Mouse (Mus musculus): ENCODE measurements around the gene Jakmip3. TPM values are rescaled to one million over a fixed set of nuclear protein-coding genes. Genes with fewer than 3 reads are reported as not detected.

Gene Jakmip3
- total RNA-seq, 1 experiment = 0.09 TPM

DNA sequence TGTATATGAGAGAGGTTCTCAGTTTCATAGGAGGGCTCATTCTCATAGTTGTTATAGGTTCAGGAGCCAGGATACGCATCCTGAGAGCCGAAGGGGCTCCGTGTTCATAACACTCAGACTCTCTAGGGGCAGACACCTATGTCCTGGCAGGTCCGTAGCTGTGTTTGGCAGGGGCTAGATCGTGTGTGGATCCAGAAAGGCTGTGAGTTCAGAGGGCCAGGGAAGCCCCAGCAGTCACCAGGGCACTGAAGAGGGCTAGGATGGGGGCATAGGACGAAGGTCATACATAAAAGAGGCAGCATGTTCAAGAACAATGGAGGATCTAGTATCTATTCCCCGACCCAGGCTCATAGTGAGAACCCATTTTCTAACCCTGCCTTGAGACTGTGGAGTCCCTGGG, 154.8 kb downstream of the Jakmip3 start:
- TF ChIP-seq ZNF384 (IDR thresholded peaks at IDR 0.05; ENCODE audit: low read depth, low read length) (no peak), MAFK (IDR thresholded peaks at IDR 0.05; ENCODE audit: insufficient read depth, low read depth, low read length) (no peak), HCFC1 (IDR thresholded peaks at IDR 0.05; ENCODE audit: borderline replicate concordance, insufficient read depth, low read length) (no peak), CHD2 (IDR thresholded peaks at IDR 0.05; ENCODE audit: low read depth, low read length) (no peak), ZC3H11A (IDR thresholded peaks at IDR 0.05; ENCODE audit: borderline replicate concordance, low read depth, low read length) (no peak)
- Histone ChIP-seq H3K4me1 (ENCODE audit: control insufficient read depth in 2 of 2, insufficient read depth in 2 of 2, low read length in 2 of 2, poor library complexity in 1 of 2) (no peaks in the 10 kb centered on the region), H3K27ac (ENCODE audit: insufficient read depth, low read depth, low read length, poor library complexity, severe bottlenecking) (no peak overlapping the region), H3K4me3 (ENCODE audit: insufficient read depth in 1 of 2, low read depth in 1 of 2, low read length in 2 of 2, poor library complexity in 1 of 2, severe bottlenecking in 1 of 2) (no peak overlapping the region), H3K9me3 (ENCODE audit: control insufficient read depth, insufficient read depth, low read depth, low read length) (no peaks in the 10 kb centered on the region), H3K36me3 (ENCODE audit: control insufficient read depth, insufficient read depth, low read length, poor library complexity, severe bottlenecking) (no peaks in the 10 kb centered on the region), H3K9ac (ENCODE audit: insufficient read depth, low read depth, low read length, poor library complexity, severe bottlenecking) (no peak overlapping the region)
- no peak for DNase-seq (ENCODE audit: low read depth, low spot score)
- in situ Hi-C loops (cut with MboI; ENCODE audit: low sequenced_read_pairs in 2 of 2, unreplicated experiment in 2 of 2) = loop anchor here in 1 of 2 experiments (25.0 kb wide), 1 partner anchor 367 kb away; no protein-coding TSS in a partner anchor

DNA sequence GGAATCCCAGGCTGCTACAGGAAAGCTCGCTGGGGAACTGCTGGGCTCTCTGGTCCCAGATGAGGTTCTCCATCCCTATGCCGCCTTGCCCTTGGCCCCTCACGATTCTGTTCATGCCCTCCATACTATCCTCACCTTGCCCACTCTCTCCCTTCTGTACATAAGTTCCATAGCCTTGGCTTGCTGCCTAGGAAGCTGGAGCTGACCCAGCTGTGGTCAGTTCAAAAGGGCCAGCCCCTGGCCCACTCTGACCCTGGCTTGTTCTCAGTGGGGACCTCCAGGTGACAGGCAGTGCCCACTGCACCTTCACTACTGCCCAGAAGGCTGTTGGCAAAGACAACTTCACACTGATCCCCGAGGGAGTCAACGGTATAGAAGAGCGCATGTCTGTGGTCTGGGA, 155.9 kb downstream of the Jakmip3 start:
- Histone ChIP-seq H3K27ac (ENCODE audit: insufficient read depth, low read depth, low read length, poor library complexity, severe bottlenecking) (no peak overlapping the region), H3K4me3 (ENCODE audit: insufficient read depth in 1 of 2, low read depth in 1 of 2, low read length in 2 of 2, poor library complexity in 1 of 2, severe bottlenecking in 1 of 2) (no peak overlapping the region), H3K9ac (ENCODE audit: insufficient read depth, low read depth, low read length, poor library complexity, severe bottlenecking) (no peak overlapping the region), H3K9me3 (ENCODE audit: control insufficient read depth, insufficient read depth, low read depth, low read length) (no peaks in the 10 kb centered on the region), H3K36me3 (ENCODE audit: control insufficient read depth, insufficient read depth, low read length, poor library complexity, severe bottlenecking) (no peaks in the 10 kb centered on the region), H3K4me1 (ENCODE audit: control insufficient read depth in 2 of 2, insufficient read depth in 2 of 2, low read length in 2 of 2, poor library complexity in 1 of 2) (no peaks in the 10 kb centered on the region)
- in situ Hi-C loops (cut with MboI; ENCODE audit: low sequenced_read_pairs in 2 of 2, unreplicated experiment in 2 of 2) = loop anchor here in 1 of 2 experiments (25.0 kb wide), 1 partner anchor 366 kb away; no protein-coding TSS in a partner anchor
- TF ChIP-seq MAFK (IDR thresholded peaks at IDR 0.05; ENCODE audit: insufficient read depth, low read depth, low read length) = no peak
- TF ChIP-seq ZNF384 (IDR thresholded peaks at IDR 0.05; ENCODE audit: low read depth, low read length) = no peak
- TF ChIP-seq CHD2 (IDR thresholded peaks at IDR 0.05; ENCODE audit: low read depth, low read length) = no peak
- DNase-seq (ENCODE audit: low read depth, low spot score) = no peak

DNA sequence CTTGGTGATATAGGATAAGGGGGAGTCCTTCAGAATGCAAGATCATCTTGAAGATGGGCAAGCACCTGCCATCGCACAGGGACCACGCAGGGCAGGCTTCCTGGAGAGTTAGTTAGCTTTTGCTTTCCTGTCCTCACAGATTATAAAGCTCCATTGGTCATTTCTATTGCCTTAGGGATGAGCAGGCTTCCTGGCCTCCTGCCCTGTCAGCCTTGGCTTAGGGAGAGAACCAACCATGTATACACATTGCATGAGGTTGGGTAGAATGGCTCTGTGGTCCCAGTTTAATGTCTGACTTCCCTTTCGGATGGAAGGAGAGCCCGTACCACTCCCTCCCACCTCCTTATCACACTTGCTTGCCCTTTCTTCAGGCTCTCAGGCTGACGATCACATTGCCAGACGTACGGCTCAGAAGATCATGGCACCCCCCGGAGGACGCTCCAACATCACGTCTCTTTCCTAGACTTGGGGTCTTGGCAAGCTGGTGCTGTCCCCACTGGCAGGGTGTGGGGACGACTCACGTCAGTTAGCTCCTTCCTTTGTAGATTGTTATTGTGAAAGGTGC, 160.1 kb downstream of the Jakmip3 start:
- no peak for DNase-seq (ENCODE audit: low read depth, low spot score)
- H3K27ac ChIP-seq (ENCODE audit: insufficient read depth, low read depth, low read length, poor library complexity, severe bottlenecking) = no peak overlapping the region
- TF ChIP-seq MAFK (IDR thresholded peaks at IDR 0.05; ENCODE audit: insufficient read depth, low read depth, low read length) (no peak), ZNF384 (IDR thresholded peaks at IDR 0.05; ENCODE audit: low read depth, low read length) (no peak), HCFC1 (IDR thresholded peaks at IDR 0.05; ENCODE audit: borderline replicate concordance, insufficient read depth, low read length) (no peak), ZC3H11A (IDR thresholded peaks at IDR 0.05; ENCODE audit: borderline replicate concordance, low read depth, low read length) (no peak), CHD2 (IDR thresholded peaks at IDR 0.05; ENCODE audit: low read depth, low read length) (no peak)
- H3K9ac ChIP-seq (ENCODE audit: insufficient read depth, low read depth, low read length, poor library complexity, severe bottlenecking) = no peak overlapping the region
- no peaks in the 10 kb centered on the region for H3K4me1 ChIP-seq (ENCODE audit: control insufficient read depth in 2 of 2, insufficient read depth in 2 of 2, low read length in 2 of 2, poor library complexity in 1 of 2)
- in situ Hi-C loops (cut with MboI; ENCODE audit: low sequenced_read_pairs in 2 of 2, unreplicated experiment in 2 of 2) = no loop called here
- no peaks in the 10 kb centered on the region for H3K9me3 ChIP-seq (ENCODE audit: control insufficient read depth, insufficient read depth, low read depth, low read length)
- H3K4me3 ChIP-seq (ENCODE audit: insufficient read depth in 1 of 2, low read depth in 1 of 2, low read length in 2 of 2, poor library complexity in 1 of 2, severe bottlenecking in 1 of 2) = no peak overlapping the region
- no peaks in the 10 kb centered on the region for H3K36me3 ChIP-seq (ENCODE audit: control insufficient read depth, insufficient read depth, low read length, poor library complexity, severe bottlenecking)

DNA sequence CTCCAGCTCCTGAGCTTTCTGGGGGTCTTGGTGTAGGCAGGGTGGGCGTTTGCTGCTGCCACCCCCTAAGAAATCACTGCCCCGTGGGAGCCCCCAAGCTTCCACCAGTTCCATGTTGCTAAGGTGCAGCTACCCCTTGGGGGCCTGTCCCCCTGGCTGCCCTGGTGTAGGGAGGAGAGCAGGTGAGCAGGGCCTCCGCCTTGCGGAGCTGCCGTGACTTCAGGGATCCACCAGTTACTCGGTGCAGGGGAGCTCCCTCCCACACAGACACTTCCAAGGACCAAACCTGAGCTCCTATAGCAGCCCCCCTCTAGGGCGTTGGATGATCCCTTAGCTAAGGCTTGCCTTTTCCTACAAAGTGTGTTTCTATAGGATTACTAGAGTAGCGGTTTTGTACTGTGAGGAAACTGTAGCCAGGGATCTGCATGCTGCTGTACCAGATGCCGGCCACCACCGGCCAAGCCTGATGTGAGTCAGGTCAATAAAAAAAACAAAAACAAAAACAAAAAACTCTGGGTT, 160.8 kb downstream of the Jakmip3 start:
- no peak overlapping the region for H3K27ac ChIP-seq (ENCODE audit: insufficient read depth, low read depth, low read length, poor library complexity, severe bottlenecking)
- no peaks in the 10 kb centered on the region for H3K36me3 ChIP-seq (ENCODE audit: control insufficient read depth, insufficient read depth, low read length, poor library complexity, severe bottlenecking)
- TF ChIP-seq CHD2 (IDR thresholded peaks at IDR 0.05; ENCODE audit: low read depth, low read length) (no peak), ZNF384 (IDR thresholded peaks at IDR 0.05; ENCODE audit: low read depth, low read length) (no peak)
- H3K9me3 ChIP-seq (ENCODE audit: control insufficient read depth, insufficient read depth, low read depth, low read length) = no peaks in the 10 kb centered on the region
- H3K9ac ChIP-seq (ENCODE audit: insufficient read depth, low read depth, low read length, poor library complexity, severe bottlenecking) = no peak overlapping the region
- in situ Hi-C loops (cut with MboI; ENCODE audit: low sequenced_read_pairs in 2 of 2, unreplicated experiment in 2 of 2) = no loop called here
- no peak overlapping the region for H3K4me3 ChIP-seq (ENCODE audit: insufficient read depth in 1 of 2, low read depth in 1 of 2, low read length in 2 of 2, poor library complexity in 1 of 2, severe bottlenecking in 1 of 2)
- H3K4me1 ChIP-seq (ENCODE audit: control insufficient read depth in 2 of 2, insufficient read depth in 2 of 2, low read length in 2 of 2, poor library complexity in 1 of 2) = no peaks in the 10 kb centered on the region
- DNase-seq (ENCODE audit: low read depth, low spot score) = no peak

DNA sequence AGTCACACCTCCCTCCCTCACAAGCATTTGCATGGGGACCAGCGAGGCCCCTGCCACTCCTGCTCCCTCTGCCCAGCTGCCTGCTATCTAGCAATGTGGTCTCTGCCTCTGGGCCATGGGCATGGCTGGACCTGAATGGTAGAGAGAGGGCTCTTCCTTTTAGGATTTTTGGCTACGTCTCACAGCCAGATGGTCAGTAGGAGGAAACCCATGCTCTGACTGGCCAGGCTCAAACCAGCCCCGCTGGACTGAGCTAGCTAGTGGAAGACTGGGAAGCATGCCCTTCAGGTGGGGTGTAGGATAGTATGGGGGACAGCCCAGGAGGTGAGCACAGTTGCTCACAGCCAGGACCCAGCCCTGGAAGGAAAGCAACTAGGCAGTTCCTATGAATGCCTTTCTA, 161.3 kb downstream of the Jakmip3 start:
- no peak for DNase-seq (ENCODE audit: low read depth, low spot score)
- Histone ChIP-seq H3K4me3 (ENCODE audit: insufficient read depth in 1 of 2, low read depth in 1 of 2, low read length in 2 of 2, poor library complexity in 1 of 2, severe bottlenecking in 1 of 2) (no peak overlapping the region), H3K9ac (ENCODE audit: insufficient read depth, low read depth, low read length, poor library complexity, severe bottlenecking) (no peak overlapping the region), H3K9me3 (ENCODE audit: control insufficient read depth, insufficient read depth, low read depth, low read length) (no peaks in the 10 kb centered on the region), H3K36me3 (ENCODE audit: control insufficient read depth, insufficient read depth, low read length, poor library complexity, severe bottlenecking) (no peaks in the 10 kb centered on the region), H3K27ac (ENCODE audit: insufficient read depth, low read depth, low read length, poor library complexity, severe bottlenecking) (no peak overlapping the region), H3K4me1 (ENCODE audit: control insufficient read depth in 2 of 2, insufficient read depth in 2 of 2, low read length in 2 of 2, poor library complexity in 1 of 2) (no peaks in the 10 kb centered on the region)
- TF ChIP-seq HCFC1 (IDR thresholded peaks at IDR 0.05; ENCODE audit: borderline replicate concordance, insufficient read depth, low read length) (no peak), CHD2 (IDR thresholded peaks at IDR 0.05; ENCODE audit: low read depth, low read length) (no peak), ZC3H11A (IDR thresholded peaks at IDR 0.05; ENCODE audit: borderline replicate concordance, low read depth, low read length) (no peak), MAFK (IDR thresholded peaks at IDR 0.05; ENCODE audit: insufficient read depth, low read depth, low read length) (no peak), ZNF384 (IDR thresholded peaks at IDR 0.05; ENCODE audit: low read depth, low read length) (no peak)
- in situ Hi-C loops (cut with MboI; ENCODE audit: low sequenced_read_pairs in 2 of 2, unreplicated experiment in 2 of 2) = no loop called here
